Mouse (Mus musculus) kidney, postnatal 10 days (tissue): ENCODE measurements around the gene Gpnmb.
A peak's percentile ranks its signal among the peaks of the same experiment; 100 is the strongest.

Experiments used
- DNase-seq: peaks from one replicate; pipeline ENCODE4 v3.0.0; 2021; ENCODE audit warnings: mixed read lengths

Gene Gpnmb

DNA sequence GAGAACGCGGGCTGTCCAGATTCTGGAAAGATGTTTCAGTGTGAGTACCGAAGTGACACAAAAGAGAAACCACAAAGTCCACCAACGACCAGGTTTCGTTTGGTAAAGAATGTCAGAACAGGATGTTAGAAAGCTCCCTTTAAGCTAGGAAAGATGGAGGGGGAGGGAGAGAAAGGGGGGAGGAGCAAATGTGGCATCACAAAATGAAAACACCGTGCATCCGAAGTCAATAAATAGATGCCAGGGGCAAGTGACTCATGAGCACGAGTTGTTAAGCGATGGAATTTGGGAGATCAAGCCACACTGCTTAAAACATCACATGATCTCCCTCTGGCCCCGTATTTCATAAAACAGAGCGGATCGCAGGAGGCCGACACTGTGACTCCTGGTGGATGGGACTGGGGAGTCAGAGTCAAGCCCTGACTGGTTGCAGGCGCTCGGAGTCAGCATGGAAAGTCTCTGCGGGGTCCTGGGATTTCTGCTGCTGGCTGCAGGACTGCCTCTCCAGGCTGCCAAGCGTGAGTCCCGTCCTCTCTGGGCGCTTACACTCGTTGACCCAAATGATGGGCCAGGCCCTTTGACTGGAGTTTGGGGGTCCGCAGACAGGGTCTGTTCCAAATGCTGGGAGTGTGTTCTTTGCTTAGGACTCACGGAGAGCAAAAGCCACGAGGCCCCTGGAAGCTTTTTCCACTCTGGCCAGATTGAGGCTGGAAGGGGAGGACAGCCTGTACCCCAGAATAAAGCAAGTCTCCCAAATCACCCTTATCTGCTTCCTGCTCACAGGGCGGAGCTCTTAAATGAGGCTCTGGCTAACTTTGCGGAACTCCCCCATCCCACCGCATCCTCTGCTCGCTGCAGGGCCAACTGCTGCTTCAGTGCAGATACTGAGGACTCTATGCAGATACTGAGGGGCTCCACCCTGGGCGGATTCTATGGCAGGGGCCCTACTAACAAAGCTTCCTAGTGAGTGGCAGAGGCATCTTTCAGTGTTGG lies at the start of gene Gpnmb:
TSS of gene Gpnmb (plus strand) at position 272 of the 993 bp plus-strand sequence.
- peak; percentile 11 for DNase-seq

DNA sequence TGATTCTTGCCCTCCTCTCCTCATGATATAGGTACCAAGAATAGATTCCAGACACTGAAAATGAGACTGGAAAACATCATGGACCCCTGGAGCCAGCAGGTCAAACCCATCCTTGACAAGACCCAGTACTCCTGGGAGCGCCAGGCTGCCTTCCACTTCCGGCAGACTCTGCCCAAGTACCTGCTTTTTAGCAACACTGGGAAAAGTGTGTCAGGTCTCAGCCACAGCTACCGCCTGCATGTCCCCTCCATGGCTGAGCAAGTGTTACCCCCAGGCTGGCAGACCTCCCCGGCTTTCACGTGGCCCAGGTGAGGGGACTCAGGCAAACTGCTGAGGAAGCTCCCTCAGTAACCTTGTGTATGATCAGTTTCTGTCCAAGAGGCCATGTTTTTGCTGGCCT lies 46.4 kb upstream of the Gpnmb start:
- DNase-seq = no peak

DNA sequence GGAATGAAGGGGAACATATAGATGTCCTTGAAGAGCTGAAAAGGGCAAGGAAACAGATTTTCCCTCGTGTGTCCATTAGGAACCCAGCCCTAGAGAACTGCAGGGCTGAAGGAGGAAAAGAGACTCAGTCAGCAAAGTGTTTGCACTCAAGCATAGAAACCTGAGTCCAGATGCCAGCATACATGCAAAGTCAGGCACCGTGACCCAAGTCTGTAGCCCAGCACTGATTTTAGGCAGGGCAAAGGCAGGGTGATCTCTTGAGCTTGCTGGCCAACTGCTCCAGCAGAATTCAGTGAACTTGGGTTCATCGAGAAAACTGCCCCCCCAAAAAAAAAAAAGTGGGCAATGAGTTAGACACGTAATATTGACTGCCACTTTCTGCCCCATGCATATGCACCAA lies 44.4 kb upstream of the Gpnmb start:
- DNase-seq = peak; percentile 25

DNA sequence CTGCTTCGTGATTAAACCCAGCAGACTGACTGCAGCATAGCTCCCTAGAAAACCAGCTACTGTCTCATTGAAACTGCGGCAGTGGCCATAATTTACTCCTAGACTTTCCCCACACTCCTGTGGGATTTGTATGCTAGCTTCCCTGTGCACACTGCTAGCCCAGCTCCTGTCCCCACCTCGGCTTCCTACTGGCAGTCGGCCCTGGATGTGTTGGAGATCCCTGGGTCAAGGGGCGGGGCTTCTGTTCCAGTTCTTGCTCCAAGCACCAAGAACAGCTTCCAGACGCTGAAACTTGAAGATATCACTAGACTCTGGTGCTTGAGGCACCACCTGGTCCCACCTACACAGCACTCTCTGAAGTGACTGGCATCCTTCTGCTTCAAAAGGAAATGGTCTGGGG lies 38.2 kb upstream of the Gpnmb start:
- no peak for DNase-seq

DNA sequence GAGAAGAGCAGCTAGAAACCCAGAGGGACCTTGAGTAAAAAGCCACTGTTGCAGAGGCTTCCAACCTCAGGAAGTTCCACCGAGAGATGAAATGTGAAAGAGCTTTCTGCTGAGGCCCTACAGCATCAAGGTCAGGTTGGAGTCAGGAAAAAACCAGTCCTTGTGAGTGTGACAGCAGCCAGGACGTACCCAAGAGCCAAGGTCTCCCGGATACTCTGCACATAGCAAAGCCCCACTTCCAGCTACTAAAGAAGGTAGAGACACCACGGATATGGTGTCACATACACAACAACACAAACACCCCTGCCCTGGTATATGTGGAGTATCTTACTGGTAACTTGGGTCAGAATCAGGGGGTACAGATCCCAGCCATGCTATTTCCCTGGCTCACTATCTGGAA lies 37.5 kb upstream of the Gpnmb start:
- no peak for DNase-seq

DNA sequence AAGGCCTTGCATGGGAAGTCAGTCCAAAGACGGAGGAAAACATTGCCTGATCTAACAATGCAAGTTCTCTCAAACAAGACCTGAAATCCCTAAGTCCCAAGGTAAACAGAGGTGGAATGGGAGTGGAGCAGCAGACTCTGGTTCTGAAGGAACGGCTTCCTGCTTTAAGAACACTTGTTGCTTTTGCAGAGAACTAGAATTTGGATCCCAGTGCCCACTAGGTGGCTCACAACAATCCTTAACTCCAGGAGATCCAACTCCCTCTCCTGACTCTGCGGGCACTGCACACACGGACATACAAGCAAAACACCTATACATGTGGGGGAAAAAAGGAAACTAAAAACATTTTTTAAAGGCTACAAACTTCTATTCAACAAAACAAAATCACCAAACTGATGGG lies 33.0 kb upstream of the Gpnmb start:
- peak; percentile 24 for DNase-seq

DNA sequence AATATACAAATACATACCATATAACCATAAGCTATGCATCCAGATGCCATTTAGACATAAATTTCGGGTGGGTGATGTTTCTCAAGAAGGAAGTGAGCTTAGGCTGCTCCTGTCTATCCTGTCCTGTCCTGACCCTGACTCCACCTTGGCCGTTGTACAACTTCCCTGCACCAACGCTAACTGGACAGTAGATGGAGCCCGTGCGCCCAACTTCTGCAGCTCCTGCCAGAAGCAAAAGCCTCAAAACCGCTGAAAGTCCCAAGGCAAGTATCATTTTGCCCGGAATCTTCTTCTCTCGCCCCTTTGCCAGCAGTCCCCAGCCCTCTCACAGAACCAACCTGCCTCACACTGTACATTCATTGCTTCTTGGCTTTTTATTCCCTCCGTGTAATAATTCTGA lies 28.4 kb upstream of the Gpnmb start:
- DNase-seq = peak; percentile 79

DNA sequence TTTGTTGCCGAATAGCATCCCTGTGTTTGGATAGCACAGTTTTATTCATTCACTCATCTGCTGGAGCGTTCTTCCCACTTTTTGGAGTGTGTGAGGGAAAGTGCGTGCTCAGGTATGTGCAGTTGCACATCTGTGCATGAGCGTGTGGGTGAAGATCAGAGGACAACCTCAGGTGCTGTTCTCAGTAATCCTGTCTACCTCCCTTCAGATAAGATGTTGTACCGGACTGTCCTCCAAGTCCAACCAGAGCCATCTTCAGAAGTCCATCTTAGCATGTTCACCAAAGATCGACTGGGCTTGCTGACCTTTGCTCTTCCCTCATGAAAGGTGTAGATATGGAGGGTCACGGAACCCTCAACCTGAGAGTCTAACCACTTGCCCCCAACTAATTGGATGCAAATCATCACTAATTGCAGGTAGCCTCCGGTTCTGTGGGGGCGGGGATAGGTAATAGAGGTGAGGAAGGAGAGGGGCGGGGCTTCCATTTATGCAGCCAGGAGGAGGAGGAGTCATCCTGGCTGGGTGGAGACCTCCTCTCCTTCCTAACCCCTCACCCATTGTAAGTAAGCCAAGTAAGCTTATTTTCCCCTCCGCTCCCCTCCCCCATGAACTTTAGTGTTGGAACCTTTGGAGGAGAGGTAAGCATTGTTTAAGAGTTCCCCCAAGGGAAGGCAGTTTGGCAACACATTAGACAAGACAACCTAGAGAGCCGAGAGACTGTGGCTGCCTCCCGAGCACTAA lies 27.8 kb upstream of the Gpnmb start:
- peak; percentile 24 for DNase-seq

DNA sequence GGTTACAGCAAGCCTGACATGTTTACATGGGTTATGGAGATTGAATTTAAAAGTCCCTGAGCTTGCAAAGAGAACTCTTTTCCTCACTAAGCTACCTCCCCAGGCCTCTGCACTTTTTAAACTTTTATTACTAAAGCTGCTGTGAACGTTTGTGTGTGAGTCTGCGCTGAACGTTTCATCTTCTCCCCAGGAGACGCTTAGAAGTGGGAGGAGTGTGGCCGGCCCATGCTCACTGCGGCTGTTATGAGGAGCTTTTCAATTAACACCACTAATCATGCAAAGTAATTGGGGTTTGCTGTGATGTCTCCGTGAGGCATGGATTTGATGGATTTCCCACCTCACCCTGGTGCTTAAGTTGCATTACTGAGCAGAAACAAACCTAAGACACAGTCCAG lies 27.2 kb upstream of the Gpnmb start:
- no peak for DNase-seq

DNA sequence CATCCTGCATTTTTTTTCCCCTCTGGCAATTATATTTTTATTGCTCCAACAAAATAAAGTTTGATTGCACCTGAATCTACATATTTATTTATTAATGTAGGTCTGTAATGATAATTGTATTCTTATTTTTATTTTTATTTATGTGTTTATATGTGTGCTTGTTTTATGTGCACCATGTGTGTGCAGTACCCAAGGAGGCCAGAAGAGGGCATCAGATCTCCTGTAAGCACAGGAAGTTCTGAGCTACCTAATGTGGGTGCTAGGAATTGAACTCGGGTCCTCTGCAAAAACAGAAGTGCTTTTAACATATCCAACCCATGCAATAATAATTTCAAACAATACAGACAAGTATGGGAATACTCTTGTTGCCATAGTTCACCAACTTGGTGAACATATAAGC lies 26.7 kb upstream of the Gpnmb start:
- no peak for DNase-seq

DNA sequence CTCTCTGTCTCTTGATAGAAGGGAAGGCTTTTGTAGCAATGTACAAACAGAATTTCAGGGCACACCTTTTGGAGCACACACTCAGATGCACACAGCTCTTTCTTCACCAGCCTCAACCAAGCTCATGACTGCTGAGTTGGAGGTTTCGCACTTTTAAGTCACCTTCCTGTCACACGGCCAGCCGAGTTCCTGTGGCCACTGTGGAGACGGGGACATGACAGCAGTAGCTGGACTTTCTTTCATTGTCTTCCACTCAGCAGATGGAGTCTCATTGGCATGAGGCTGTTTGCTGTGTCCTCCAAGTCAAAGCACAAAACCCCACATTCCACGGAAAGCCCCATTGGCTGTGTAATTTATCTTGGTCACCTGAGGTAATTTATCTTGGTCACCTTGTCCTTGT lies 25.2 kb upstream of the Gpnmb start:
- DNase-seq = no peak

DNA sequence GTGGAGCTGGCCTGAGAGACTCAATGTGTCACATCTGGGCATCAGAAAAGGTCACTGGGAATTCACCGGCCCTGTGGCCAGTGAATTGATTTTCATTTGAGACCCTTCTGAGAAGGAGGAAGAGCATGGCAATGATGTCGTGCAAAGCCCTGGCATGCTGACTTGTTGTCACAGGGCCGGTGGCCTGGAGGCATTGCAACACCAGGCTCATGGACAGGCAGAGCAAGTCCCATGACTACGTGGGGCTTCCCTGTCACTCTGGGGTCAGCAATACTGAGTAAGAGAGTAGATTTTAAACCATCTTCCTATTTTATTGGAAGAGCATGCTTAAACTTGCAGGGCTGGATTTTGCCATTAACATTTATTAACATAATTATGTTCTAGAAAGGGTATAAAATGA lies 23.3 kb upstream of the Gpnmb start:
- no peak for DNase-seq

DNA sequence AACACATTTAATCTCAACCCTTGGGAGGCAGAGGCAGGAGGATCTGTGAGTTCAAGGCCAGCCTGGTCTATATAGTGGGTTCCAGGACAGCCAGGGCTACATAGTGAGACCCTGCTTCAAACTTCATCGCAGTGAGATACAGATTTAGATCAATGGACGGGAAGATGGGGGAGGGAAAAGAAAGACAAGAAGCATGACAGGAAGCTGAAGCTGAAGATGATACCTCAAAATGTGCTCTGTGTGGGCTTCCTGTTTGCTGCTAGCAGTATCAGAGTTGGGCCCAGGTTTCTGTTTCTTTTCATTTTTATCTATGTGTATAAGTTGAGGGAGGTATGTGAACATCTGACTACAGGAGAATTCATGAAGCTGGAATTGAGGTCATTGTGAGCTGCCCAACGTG lies 22.9 kb upstream of the Gpnmb start:
- DNase-seq = no peak

DNA sequence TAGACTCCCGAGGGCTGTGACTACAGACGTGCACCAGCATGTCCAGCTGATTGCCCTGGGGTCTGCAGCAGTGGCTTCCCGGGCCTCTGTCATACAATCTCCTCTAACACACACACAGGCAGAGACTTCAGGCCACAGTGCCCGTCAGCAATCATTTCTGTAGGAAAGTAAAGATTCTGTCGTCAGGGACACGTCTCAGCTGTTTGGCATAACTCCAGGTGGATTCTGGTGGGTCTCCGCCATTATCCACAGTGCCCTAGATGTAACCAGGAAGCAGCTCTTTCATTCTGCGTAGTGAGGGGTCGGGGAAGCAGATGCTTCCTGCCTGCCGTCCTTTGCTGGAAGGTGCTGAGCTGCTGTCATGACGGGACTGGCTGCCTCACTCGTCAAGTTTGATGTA lies 19.2 kb upstream of the Gpnmb start:
- DNase-seq = peak; percentile 15

DNA sequence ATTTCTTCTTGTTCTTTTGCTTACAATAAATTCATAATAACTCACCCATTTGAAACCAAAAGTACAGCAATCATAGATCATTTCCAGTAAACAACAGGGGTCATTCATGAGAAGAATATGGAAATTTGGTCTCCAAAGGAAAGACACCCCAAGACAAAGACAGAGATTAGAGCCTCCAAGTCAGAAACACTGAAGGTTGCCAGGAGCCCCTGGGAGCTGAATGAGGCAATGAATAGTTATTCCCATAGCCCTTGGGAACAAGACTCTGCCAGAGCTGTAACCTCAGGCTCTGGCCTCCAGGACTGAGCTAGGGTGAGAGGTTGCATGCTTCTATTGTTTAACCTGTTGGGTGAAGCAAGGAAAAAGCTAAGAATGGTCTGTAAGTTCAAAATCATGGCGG lies 17.0 kb upstream of the Gpnmb start:
- no peak for DNase-seq

DNA sequence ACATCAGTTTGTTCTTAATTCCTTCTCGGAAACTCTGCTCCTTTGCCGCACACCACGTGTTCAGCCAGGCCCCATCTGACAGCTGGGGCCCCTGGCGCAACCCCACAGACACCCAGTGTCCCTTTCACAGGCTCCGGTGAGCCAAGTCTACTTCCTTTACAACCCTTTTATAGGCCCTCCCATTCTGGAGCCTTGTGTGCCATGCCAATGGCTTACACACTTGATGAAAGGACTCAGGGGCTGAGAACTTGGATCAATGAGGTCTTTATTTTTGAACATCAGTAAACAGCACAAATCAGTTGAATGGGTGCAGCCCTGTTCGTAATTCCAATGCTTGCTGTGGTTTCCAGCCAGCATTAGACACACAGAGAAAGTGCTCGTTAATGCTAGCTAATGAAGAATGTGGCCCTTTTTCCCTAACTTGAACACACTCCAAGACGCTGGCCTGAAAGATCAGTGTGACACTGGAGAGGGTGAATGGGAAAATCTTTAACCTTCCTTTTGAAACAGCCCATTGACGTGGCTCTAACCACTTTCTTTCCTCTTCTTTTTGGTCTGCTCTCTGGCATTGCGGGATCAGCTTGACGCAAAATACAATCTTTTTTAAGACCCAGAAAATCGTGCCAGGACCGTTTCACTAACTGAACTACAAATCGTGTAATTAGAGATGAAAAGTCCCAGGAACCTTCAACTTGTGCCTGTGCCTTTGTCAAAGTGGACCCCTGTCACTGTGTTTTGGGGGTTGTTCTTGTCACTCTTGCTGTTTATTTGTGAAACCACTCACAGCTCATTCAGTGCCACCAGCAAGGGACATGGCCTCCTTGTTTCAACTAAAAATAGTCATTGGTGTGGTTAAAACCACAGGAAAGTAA lies 15.0 kb upstream of the Gpnmb start:
- no peak for DNase-seq

DNA sequence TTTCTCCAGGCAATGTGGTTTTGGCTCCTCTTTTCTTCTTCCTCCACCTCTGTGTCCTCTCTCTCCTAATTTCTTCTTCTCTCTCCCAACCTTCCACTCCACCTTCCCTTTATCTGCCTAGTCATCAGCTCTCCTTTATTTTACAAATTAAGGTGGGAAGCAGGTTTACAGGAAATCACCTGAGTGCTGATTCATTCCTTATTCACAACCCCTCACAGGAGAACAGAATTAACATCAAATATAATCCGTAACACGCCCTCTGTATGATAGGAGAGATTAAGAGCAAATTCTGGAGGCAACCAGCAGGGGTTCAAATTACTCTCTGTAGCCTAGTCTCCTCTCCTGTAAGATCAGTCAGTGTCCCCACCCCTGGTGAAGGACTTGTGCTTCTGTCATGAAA lies 14.0 kb upstream of the Gpnmb start:
- no peak for DNase-seq

DNA sequence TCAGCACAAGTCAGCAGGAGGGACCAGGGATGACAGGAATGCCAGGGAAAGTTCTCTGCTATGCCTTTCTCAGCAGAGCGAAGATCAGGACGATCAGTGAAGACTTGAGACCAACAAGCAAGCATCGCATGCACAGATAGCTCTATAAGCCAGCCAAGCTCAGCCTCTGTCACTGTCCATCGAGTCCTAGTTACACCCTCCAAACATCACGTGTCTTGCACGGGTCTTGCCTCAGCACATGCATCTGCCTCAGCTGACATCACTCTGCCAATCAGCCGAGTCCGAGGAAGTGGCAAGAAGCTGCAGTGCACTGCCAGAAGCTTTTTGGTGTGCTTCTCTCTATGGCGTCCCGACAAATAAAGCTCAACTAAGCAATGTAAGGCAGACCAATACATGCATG lies 13.0 kb upstream of the Gpnmb start:
- DNase-seq = no peak

DNA sequence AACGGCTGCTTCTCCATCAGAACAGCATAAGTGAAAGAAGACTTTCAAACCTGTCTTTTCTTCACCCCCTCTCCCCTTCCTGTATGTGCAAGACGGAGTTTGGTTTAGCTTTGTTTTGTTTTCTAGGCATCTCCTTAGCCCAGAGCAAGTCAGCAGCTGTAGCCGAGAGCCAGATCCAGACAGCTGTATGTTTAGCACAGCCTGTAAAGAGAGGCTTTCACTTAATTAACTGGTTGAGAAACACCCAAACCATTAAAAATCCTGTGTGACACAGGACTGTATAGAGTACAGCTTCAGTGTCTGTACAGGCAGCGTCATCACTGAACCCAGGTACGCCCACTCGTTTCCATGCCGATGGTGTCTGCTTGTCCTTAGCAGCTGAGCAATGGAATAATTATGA lies 11.1 kb upstream of the Gpnmb start:
- DNase-seq = no peak

DNA sequence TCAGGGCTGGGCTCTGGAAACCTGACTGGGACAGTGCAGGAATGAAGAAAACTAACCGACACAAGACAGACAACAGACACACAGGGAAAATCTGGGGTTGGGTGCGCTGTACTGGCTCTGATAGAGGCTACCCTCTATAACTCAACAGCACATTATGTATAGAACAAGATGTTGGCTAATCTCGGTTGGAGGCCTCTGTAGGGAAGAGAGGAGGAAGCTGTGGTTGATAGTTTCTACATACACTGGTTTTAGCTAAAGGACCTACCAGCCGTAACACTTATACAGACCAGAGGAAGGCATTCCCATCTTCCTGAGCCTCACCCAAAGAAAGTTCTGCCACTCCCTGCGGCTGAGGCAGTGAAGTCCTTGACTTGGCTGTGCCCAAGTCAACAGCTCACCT lies 9.8 kb upstream of the Gpnmb start:
- DNase-seq = no peak

DNA sequence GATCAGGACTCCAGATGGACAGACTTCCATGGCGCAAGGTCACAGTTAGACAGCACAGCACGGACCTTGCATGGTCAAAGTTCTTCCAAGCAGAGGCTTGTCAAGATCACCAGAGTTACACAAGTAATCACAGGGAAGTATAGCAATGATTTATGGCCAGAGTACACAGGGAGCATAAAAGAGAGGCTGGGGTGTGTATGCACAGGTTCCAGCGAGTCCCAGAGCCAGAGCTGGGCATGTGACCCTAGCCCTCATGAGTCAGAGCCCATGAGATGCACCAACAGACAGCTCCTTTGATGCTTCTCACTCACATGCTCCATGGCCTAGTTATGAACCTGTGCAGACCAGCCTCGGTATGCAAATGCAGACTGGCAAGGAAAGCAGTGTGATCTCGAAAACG lies 8.3 kb upstream of the Gpnmb start:
- no peak for DNase-seq

DNA sequence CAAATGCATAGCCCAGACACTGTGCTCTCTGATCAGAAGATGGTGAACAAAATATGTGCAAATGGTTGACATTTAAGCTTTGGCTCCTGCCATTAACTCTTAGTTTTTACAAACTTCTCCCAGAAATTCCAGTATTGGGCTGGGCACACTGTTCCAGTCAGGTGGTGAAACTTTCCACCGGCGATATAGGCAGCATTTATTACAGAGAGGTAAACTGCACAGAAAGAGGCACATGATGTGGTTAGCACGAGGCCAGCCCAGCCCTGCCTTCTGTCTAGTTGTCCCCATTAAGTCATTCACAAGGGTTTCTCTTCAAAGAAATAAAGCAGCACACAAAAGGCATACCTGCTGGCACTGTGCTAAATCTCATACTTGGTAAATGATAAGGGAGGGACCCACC lies 7.6 kb upstream of the Gpnmb start:
- DNase-seq = no peak

DNA sequence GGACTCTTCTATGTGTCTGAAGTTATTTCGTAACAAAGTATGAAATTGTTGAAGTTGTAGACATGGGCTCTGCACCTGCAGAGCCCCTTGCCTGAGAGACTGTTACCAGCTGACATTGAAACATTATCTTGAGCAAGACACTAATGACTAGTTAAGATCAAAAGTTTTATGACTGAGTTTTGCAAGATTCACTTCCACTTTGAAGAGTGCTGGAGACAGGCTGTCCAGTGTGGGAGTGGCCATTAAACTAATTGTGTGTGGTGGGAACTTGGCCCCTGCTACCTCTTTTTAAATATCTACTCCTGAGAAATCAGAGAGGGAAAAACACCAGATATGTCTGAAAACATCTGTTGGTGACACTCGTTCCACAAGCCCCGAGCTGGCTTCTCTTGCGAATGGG lies 5.1 kb upstream of the Gpnmb start:
- DNase-seq = no peak
